8 mouse cellular contexts compared by ENCODE assay signal in the genomic region with DNA sequence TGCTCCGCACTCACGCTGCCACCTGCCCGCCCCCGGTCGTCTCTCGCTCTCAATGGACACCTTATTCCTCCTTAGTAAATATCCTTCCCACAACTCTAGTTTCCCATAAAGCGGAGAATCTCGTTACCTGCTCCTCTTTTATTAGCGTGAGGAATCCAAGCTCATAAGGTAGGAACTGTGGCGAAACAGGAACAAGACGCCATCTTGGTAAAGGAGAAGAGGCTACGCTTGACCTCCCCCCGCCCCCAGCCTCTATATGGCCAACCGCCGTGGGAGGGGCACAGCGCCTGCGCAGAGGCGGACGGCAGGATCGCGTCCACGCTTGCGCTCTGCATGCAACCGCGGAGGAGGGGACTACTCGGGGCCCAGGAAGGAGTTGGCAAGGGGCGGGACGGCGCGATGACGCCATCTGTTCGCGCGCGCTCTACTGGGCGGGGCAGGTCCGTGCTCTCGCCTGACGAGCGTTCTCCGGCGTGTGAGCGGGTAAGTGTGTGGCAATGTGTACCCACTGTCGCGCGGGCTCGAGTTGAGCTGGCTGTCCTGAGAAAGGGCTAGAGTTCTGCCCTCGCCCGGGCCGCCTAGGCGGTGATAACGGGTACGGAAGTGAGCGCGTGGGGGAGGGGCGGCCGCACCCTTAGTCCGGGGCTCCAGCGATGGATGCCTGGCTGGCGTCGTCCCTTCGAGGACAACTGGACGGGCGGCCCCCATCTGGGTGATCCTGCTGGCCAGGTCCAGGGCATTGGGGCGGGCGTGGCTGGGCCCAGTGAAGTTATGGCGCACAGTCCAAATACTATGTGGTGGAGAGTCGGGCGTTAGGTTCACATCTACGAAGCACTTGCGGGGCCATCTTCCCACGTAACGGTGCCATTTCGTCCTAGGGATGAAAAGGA. TPM values are rescaled to one million over a fixed set of nuclear protein-coding genes. Genes with fewer than 3 reads are reported as not detected.
DNase-seq lines count a peak whose midpoint lies in the region; ATAC-seq and TF ChIP-seq lines count a peak whose summit lies in the region.

A gene (minus strand): TSS at position 230 of the 890 bp plus-strand sequence.

- DNase-seq in 3T3-L1 (ENCODE audit: low read depth, low spot score), result peak; percentile 98
- peak; percentile 96 to 98 for DNase-seq in adrenal gland, postnatal 4 days (ENCODE audit: low spot score in 2 of 2)
- peak; percentile 99 for DNase-seq in embryonic facial prominence, embryonic 14.5 days (ENCODE audit: low spot score)
- peak; percentile 99 for DNase-seq in heart, adult 2 months
- peak; percentile 99 for DNase-seq in kidney, adult 8-10 months
- peak; percentile 97 to 98 for DNase-seq in spleen, postnatal 10 days (ENCODE audit: low spot score in 2 of 2)

- H3K4me3 ChIP-seq in embryonic facial prominence, embryonic 14.5 days (ENCODE audit: low read depth, low read length), result peak within 1 kb of the TSS; percentile 92
- H3K4me3 ChIP-seq in heart, adult 2 months, result peak within 1 kb of the TSS; percentile 90
- H3K4me3 ChIP-seq in limb, embryonic 13.5 days, result peak within 1 kb of the TSS; percentile 71
- H3K4me3 ChIP-seq in midbrain, embryonic 16.5 days (ENCODE audit: low read depth, low read length), result peak within 1 kb of the TSS; percentile 87

- no peak for TF ChIP-seq CTCF in heart, adult 2 months (IDR thresholded peaks at IDR 0.05)

- H3K4me2 ChIP-seq in embryonic facial prominence, embryonic 14.5 days (ENCODE audit: low read depth, low read length), result peak within 1 kb of the TSS; percentile 64
- peak within 1 kb of the TSS; percentile 73 for H3K4me2 ChIP-seq in limb, embryonic 13.5 days (replicated peaks)
- H3K4me2 ChIP-seq in midbrain, embryonic 16.5 days (ENCODE audit: low read length), result peak within 1 kb of the TSS; percentile 67

- peak within 1 kb of the TSS; percentile 95 for H3K27ac ChIP-seq in embryonic facial prominence, embryonic 14.5 days (replicated peaks; ENCODE audit: low read depth, low read length)
- peak within 1 kb of the TSS; percentile 98 for H3K27ac ChIP-seq in heart, adult 2 months
- H3K27ac ChIP-seq in limb, embryonic 13.5 days, result peak within 1 kb of the TSS; percentile 92
- H3K27ac ChIP-seq in midbrain, embryonic 16.5 days (ENCODE audit: low read length), result peak within 1 kb of the TSS; percentile 97

- H3K4me1 ChIP-seq in embryonic facial prominence, embryonic 14.5 days (ENCODE audit: control insufficient read depth, insufficient read depth, low read length), result peaks cover 3% of the 10 kb centered on the region; the same call in 1 of the 2 replicates
- peaks cover 1% of the 10 kb centered on the region; the same call in 1 of the 2 replicates for H3K4me1 ChIP-seq in heart, adult 2 months (ENCODE audit: control insufficient read depth, insufficient read depth, low read length)
- H3K4me1 ChIP-seq in limb, embryonic 13.5 days, result peaks cover 12% of the 10 kb centered on the region
- peaks cover 17% of the 10 kb centered on the region for H3K4me1 ChIP-seq in midbrain, embryonic 16.5 days (ENCODE audit: control insufficient read depth, insufficient read depth, low read length)

- H3K36me3 ChIP-seq in embryonic facial prominence, embryonic 14.5 days (ENCODE audit: control insufficient read depth, insufficient read depth, low read length), result 0 out of 2 replicates have a peak, but pooled peaks cover 4% of the 10 kb centered on the region
- H3K36me3 ChIP-seq in heart, adult 2 months (ENCODE audit: control insufficient read depth, insufficient read depth, low read length), result peaks cover 7% of the 10 kb centered on the region; the same call in 1 of the 2 replicates
- H3K36me3 ChIP-seq in limb, embryonic 13.5 days, result 0 out of 2 replicates have a peak, but pooled peaks cover 3% of the 10 kb centered on the region
- H3K36me3 ChIP-seq in midbrain, embryonic 16.5 days (ENCODE audit: control insufficient read depth, insufficient read depth, low read length), result no peaks in the 10 kb centered on the region

- H3K27me3 ChIP-seq in embryonic facial prominence, embryonic 14.5 days (replicated peaks; ENCODE audit: control insufficient read depth, insufficient read depth, low read length), result no peaks in the 10 kb centered on the region
- no peaks in the 10 kb centered on the region for H3K27me3 ChIP-seq in heart, adult 2 months (ENCODE audit: control insufficient read depth, insufficient read depth, low read length)
- no peaks in the 10 kb centered on the region for H3K27me3 ChIP-seq in limb, embryonic 13.5 days
- no peaks in the 10 kb centered on the region for H3K27me3 ChIP-seq in midbrain, embryonic 16.5 days (ENCODE audit: control insufficient read depth, insufficient read depth, low read depth, low read length)

- intact Hi-C loops in heart, adult 2 months (cut with DNase I), result loop anchor here (1.0 to 10.0 kb wide), 6 partner anchors 32 to 544 kb away; a partner anchor contains a TSS

- peak; percentile 78 for TF ChIP-seq POLR2A in heart, adult 2 months (IDR thresholded peaks at IDR 0.05; ENCODE audit: insufficient read depth, low read depth, low read length)

- H3K9ac ChIP-seq in embryonic facial prominence, embryonic 14.5 days (ENCODE audit: low read depth, low read length), result peak within 1 kb of the TSS; percentile 92
- H3K9ac ChIP-seq in heart, adult 2 months (ENCODE audit: low read depth, low read length), result peak within 1 kb of the TSS; percentile 93
- peak within 1 kb of the TSS; percentile 87 for H3K9ac ChIP-seq in limb, embryonic 13.5 days
- peak within 1 kb of the TSS; percentile 92 for H3K9ac ChIP-seq in midbrain, embryonic 16.5 days (ENCODE audit: low read depth, low read length)

- H3K9me3 ChIP-seq in embryonic facial prominence, embryonic 14.5 days (ENCODE audit: control insufficient read depth, low read length), result no peaks in the 10 kb centered on the region
- H3K9me3 ChIP-seq in limb, embryonic 13.5 days, result no peaks in the 10 kb centered on the region
- H3K9me3 ChIP-seq in midbrain, embryonic 16.5 days (replicated peaks; ENCODE audit: control insufficient read depth, low read length, poor library complexity, severe bottlenecking), result no peaks in the 10 kb centered on the region

- 0 out of 2 replicates have a peak, but pooled peaks have one; percentile 54 for TF ChIP-seq EP300 in heart, adult 2 months (IDR thresholded peaks at IDR 0.05; ENCODE audit: insufficient read depth, low read depth, low read length)

- under 1% methylated on average over 65 of the region's 74 CpGs for WGBS in embryonic facial prominence, embryonic 14.5 days
- under 1% methylated on average over 72 of the region's 74 CpGs for WGBS in heart, adult 2 months
- WGBS in limb, embryonic 13.5 days, result under 1% methylated on average over 74 of the region's 74 CpGs
- WGBS in midbrain, embryonic 16.5 days, result under 1% methylated on average over 73 of the region's 74 CpGs

- peak; percentile 94 for ATAC-seq in embryonic facial prominence, embryonic 14.5 days (ENCODE audit: low read depth)
- ATAC-seq in limb, embryonic 13.5 days (ENCODE audit: low FRiP score, low read depth), result peak; percentile 95
- peak; percentile 95 for ATAC-seq in midbrain, embryonic 16.5 days

- H3K79me2 ChIP-seq in heart, adult 2 months (replicated peaks; ENCODE audit: control insufficient read depth, insufficient read depth, low read length), result peaks cover 5% of the 10 kb centered on the region

RNA-seq across cellular contexts. Expression of the gene that starts here (rescaled TPM):
- total RNA-seq in adrenal gland, postnatal 4 days (2021), result 100 to 1,000 TPM; 306 to 308 TPM
- 188 and 194 TPM in 2 replicates for polyA plus RNA-seq in embryonic facial prominence, embryonic 14.5 days (2014; fragmentation: Nextera tagmentation; extraction: Ambion mirVana)
- total RNA-seq in heart, adult 2 months (2021), result 100 to 1,000 TPM; 507 to 604 TPM
- 131 and 247 TPM in 2 replicates for polyA plus RNA-seq in heart, adult 2 months (2012; rRNA removed)
- 185 and 201 TPM in 2 replicates for polyA plus RNA-seq in limb, embryonic 13.5 days (2015; fragmentation: Nextera tagmentation; extraction: Ambion mirVana)
- 53.5 and 66.7 TPM in 2 replicates for polyA plus RNA-seq in midbrain, embryonic 16.5 days (2015; fragmentation: Nextera tagmentation; extraction: Ambion mirVana)

Comparison
In these comparisons a context has a peak if more than half of its experiments do, and no peak if none do; other contexts are left out.
1. Peak in every context shown above with its lines: DNase-seq, ATAC-seq, H3K4me3 ChIP-seq and H3K27ac ChIP-seq.